Mouse (Mus musculus): ENCODE results near the gene Bglap. TPM values are rescaled to one million over a fixed set of nuclear protein-coding genes. Genes with fewer than 3 reads are reported as not detected.
A peak's percentile ranks its signal among the peaks of the same experiment; 100 is the strongest.

Bglap gene
- polyA plus RNA-seq, 1 experiment from 2014 or later, result not detected

- WGBS, result 2% methylated on average over 27 of the region's 27 CpGs
- H3K4me3 ChIP-seq, result peak overlapping the region; percentile 78
- no peaks in the 10 kb centered on the region for H3K27me3 ChIP-seq (replicated peaks; ENCODE audit: low read depth, poor library complexity, severe bottlenecking)
- peak overlapping the region; percentile 94 for H3K27ac ChIP-seq (replicated peaks)
- H3K36me3 ChIP-seq (replicated peaks), result peaks cover 39% of the 10 kb centered on the region
- DNase-seq (ENCODE audit: low spot score), result no peak
- H3K4me1 ChIP-seq, result peaks cover 41% of the 10 kb centered on the region
- H3K9me3 ChIP-seq, result no peaks in the 10 kb centered on the region
Observed at GRCm38 (mm10) chr3:88335436-88336053, 48.7 kb downstream of the Bglap start.

GRCm38 (mm10) chr3:88334902-88335435 is 49.3 kb downstream of the Bglap start:
- Histone ChIP-seq H3K4me3 (peak overlapping the region; percentile 78), H3K36me3 (replicated peaks) (peaks cover 43% of the 10 kb centered on the region), H3K9me3 (no peaks in the 10 kb centered on the region), H3K27me3 (replicated peaks; ENCODE audit: low read depth, poor library complexity, severe bottlenecking) (no peaks in the 10 kb centered on the region), H3K4me1 (peaks cover 41% of the 10 kb centered on the region), H3K27ac (replicated peaks) (peak overlapping the region; percentile 94)
- no peak for DNase-seq (ENCODE audit: low spot score)
- 42% methylated on average over 3 of the region's 3 CpGs for WGBS

GRCm38 (mm10) chr3:88334029-88334658 is 50.1 kb downstream of the Bglap start:
- Histone ChIP-seq H3K27ac (replicated peaks) (peak overlapping the region; percentile 94), H3K36me3 (replicated peaks) (peaks cover 49% of the 10 kb centered on the region), H3K27me3 (replicated peaks; ENCODE audit: low read depth, poor library complexity, severe bottlenecking) (no peaks in the 10 kb centered on the region), H3K4me1 (peaks cover 41% of the 10 kb centered on the region), H3K4me3 (peak overlapping the region; percentile 78; the same call in 1 of the 2 replicates), H3K9me3 (no peaks in the 10 kb centered on the region)
- 49% methylated on average over 12 of the region's 12 CpGs for WGBS
- peak; percentile 29 for DNase-seq (ENCODE audit: low spot score)

Other genes starting within 250 kb of the Bglap start
- gene Mef2d, start 242.1 kb downstream of the Bglap start, polyA plus RNA-seq (2016; fragmentation: Nextera tagmentation; extraction: Ambion mirVana), result 11.1 and 12.1 TPM in 2 replicates
- 0.17 TPM in 1 of 2 replicates, not detected in the other for gene Rhbg, start 129.8 kb downstream of the Bglap start, polyA plus RNA-seq (2016; fragmentation: Nextera tagmentation; extraction: Ambion mirVana)
- gene Gm38392, start 97.3 kb downstream of the Bglap start, polyA plus RNA-seq (2016; fragmentation: Nextera tagmentation; extraction: Ambion mirVana), result not detected in 2 replicates
- 12.6 and 14.7 TPM in 2 replicates for gene Tsacc, start 87.5 kb downstream of the Bglap start, polyA plus RNA-seq (2016; fragmentation: Nextera tagmentation; extraction: Ambion mirVana)
- 862 and 910 TPM in 2 replicates for gene Cct3, start 87.3 kb downstream of the Bglap start, polyA plus RNA-seq (2016; fragmentation: Nextera tagmentation; extraction: Ambion mirVana)
- gene Glmp, start 59.4 kb downstream of the Bglap start, polyA plus RNA-seq (2016; fragmentation: Nextera tagmentation; extraction: Ambion mirVana), result 142 and 153 TPM in 2 replicates
- 2.4 and 4.8 TPM in 2 replicates for gene Tmem79, start 48.3 kb downstream of the Bglap start, polyA plus RNA-seq (2016; fragmentation: Nextera tagmentation; extraction: Ambion mirVana)
- gene Smg5, start 48.2 kb downstream of the Bglap start, polyA plus RNA-seq (2016; fragmentation: Nextera tagmentation; extraction: Ambion mirVana), result 84.8 and 86.3 TPM in 2 replicates
- 0.43 and 1.2 TPM in 2 replicates for gene Paqr6, start 19.9 kb downstream of the Bglap start, polyA plus RNA-seq (2016; fragmentation: Nextera tagmentation; extraction: Ambion mirVana)
- 0.10 and 0.35 TPM in 2 replicates for gene Bglap3, start 11.7 kb downstream of the Bglap start, polyA plus RNA-seq (2016; fragmentation: Nextera tagmentation; extraction: Ambion mirVana)
- gene Bglap2, start 5.8 kb downstream of the Bglap start, polyA plus RNA-seq (2016; fragmentation: Nextera tagmentation; extraction: Ambion mirVana), result not detected in 2 replicates
- 184 and 194 TPM in 2 replicates for gene Pmf1, start 25.9 kb upstream of the Bglap start, polyA plus RNA-seq (2016; fragmentation: Nextera tagmentation; extraction: Ambion mirVana)
- gene Slc25a44, start 40.7 kb upstream of the Bglap start, polyA plus RNA-seq (2016; fragmentation: Nextera tagmentation; extraction: Ambion mirVana), result 17.5 and 17.6 TPM in 2 replicates
- gene Sema4a, start 76.7 kb upstream of the Bglap start, polyA plus RNA-seq (2016; fragmentation: Nextera tagmentation; extraction: Ambion mirVana), result 5.9 and 7.1 TPM in 2 replicates
- gene Lmna, start 125.5 kb upstream of the Bglap start, polyA plus RNA-seq (2016; fragmentation: Nextera tagmentation; extraction: Ambion mirVana), result 15.2 and 17.9 TPM in 2 replicates
- gene Mex3a, start 147.9 kb upstream of the Bglap start, polyA plus RNA-seq (2016; fragmentation: Nextera tagmentation; extraction: Ambion mirVana), result 33.6 and 37.4 TPM in 2 replicates
- gene Rab25, start 163.8 kb upstream of the Bglap start, polyA plus RNA-seq (2016; fragmentation: Nextera tagmentation; extraction: Ambion mirVana), result 4.9 and 5.8 TPM in 2 replicates
- gene Lamtor2, start 168.6 kb upstream of the Bglap start, polyA plus RNA-seq (2016; fragmentation: Nextera tagmentation; extraction: Ambion mirVana), result 158 and 161 TPM in 2 replicates
- 68.6 and 77.9 TPM in 2 replicates for gene Ubqln4, start 169.3 kb upstream of the Bglap start, polyA plus RNA-seq (2016; fragmentation: Nextera tagmentation; extraction: Ambion mirVana)
- 229 and 231 TPM in 2 replicates for gene Ssr2, start 191.4 kb upstream of the Bglap start, polyA plus RNA-seq (2016; fragmentation: Nextera tagmentation; extraction: Ambion mirVana)
- 110 and 116 TPM in 2 replicates for gene Arhgef2, start 221.5 kb upstream of the Bglap start, polyA plus RNA-seq (2016; fragmentation: Nextera tagmentation; extraction: Ambion mirVana)